Mouse (Mus musculus) ES-E14 (cell line): ENCODE results near the gene Olfr935.

Source experiments
- MAFK ChIP-seq: IDR thresholded peaks from 2 replicates; pipeline ENCODE4 v1.6.1; 2014; ENCODE audit warnings: mild to moderate bottlenecking, low read depth, low read length, inconsistent platforms; ENCODE audit not compliant: insufficient read depth
- ZC3H11A ChIP-seq: IDR thresholded peaks from 2 replicates; pipeline ENCODE4 v1.6.1; 2012; ENCODE audit warnings: low read depth, mild to moderate bottlenecking, inconsistent platforms, low read length, borderline replicate concordance

DNA sequence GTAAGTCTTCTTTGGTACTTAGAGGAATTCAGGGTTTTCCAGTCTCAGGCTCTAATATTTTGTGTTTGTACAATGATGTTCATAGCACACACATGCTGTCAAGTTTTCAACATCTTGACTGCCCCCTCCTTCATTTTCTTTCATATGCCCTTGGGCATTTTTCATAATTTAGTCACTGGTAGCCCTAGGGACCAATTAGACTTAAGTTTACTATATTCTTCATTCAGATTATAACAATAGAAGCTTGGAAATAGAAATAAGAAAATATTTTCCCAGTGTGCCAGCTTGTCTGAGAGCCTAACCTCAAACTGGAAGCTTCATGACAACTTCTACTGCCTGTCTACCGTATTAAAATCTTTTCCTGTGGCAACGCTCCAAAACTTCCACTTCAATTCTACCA is 11.3 kb downstream of the Olfr935 start, which contains the start of gene Olfr934:
- TF ChIP-seq ZC3H11A = no peak
- TF ChIP-seq MAFK = no peak
